Mouse (Mus musculus) stomach, postnatal 0 days (tissue): Measurements from ENCODE around the gene Grin2a. TPM values are rescaled to one million over a fixed set of nuclear protein-coding genes. Genes with fewer than 3 reads are reported as not detected.

Experiments used
- ATAC-seq: fragments of 200-750 bp; cut with Nextera tagmentation; 2 replicates; pipeline ENCODE4 v1.8.0; 2017; ENCODE audit not compliant: low FRiP score, low TSS enrichment
- DNase-seq: peaks from one replicate; pipeline ENCODE4 v3.0.0-alpha.2; 2016; ENCODE audit warnings: low spot score
- H3K27ac ChIP-seq: fragments of 300-500 bp; sonication (generic); replicated peaks from 2 replicates; pipeline ENCODE4 v1.5.1; 2014; ENCODE audit warnings: mild to moderate bottlenecking, control low read depth
- H3K27me3 ChIP-seq: fragments of 300-500 bp; sonication (generic); 2 replicates; pipeline ENCODE4 v1.6.1; 2014; ENCODE audit warnings: low read length; ENCODE audit not compliant: control insufficient read depth, insufficient read depth
- H3K36me3 ChIP-seq: fragments of 300-500 bp; sonication (generic); 2 replicates; pipeline ENCODE4 v1.6.1; 2014; ENCODE audit warnings: low read length, mixed read lengths; ENCODE audit not compliant: control insufficient read depth, insufficient read depth
- H3K4me1 ChIP-seq: fragments of 300-500 bp; sonication (generic); replicated peaks from 2 replicates; pipeline ENCODE4 v1.6.1; 2014; ENCODE audit warnings: antibody characterized with exemption; ENCODE audit not compliant: control insufficient read depth, insufficient read depth
- H3K4me2 ChIP-seq: fragments of 300-500 bp; sonication (generic); replicated peaks from 2 replicates; pipeline ENCODE4 v1.6.1; 2014; ENCODE audit warnings: low read depth, mild to moderate bottlenecking, control low read depth, moderate library complexity
- H3K4me3 ChIP-seq: fragments of 300-500 bp; sonication (generic); 2 replicates; pipeline ENCODE4 v1.5.1; 2014; ENCODE audit warnings: low read depth, low read length, control low read depth
- H3K9ac ChIP-seq: fragments of 300-500 bp; sonication (generic); 2 replicates; pipeline ENCODE4 v1.6.1; 2014; ENCODE audit warnings: mild to moderate bottlenecking, low read length, control low read depth, mixed read lengths
- H3K9me3 ChIP-seq: fragments of 300-500 bp; sonication (generic); 2 replicates; pipeline ENCODE4 v1.6.1; 2016; ENCODE audit warnings: low read length; ENCODE audit not compliant: control insufficient read depth
- CTCF ChIP-seq: IDR thresholded peaks from 2 replicates; pipeline ENCODE4 v1.5.1; 2016; ENCODE audit warnings: antibody characterized with exemption, low read depth, mild to moderate bottlenecking, moderate library complexity
- EP300 ChIP-seq: optimal IDR thresholded peaks from 2 replicates; pipeline ENCODE3; 2016; ENCODE audit warnings: antibody characterized with exemption
- WGBS: fragments of 180-500 bp; shearing (Covaris S2); extraction: QIAGEN DNeasy Blood & Tissue Kit; methylation state at CpG from one replicate; pipeline ENCODE4 v1.1.7; 2014; 5-methylcytosine and 5-hydroxymethylcytosine counted together
- polyA plus RNA-seq: library from polyadenylated mRNA; unstranded; fragments of >200 nt; fragmentation: Nextera tagmentation; extraction: Ambion mirVana; gene quantifications from 2 replicates; pipeline ENCODE4 v1.2.1, GENCODE M21; 2015

The Grin2a gene
- polyA plus RNA-seq, result 0.02 TPM in 1 of 2 replicates, not detected in the other

GRCm38 (mm10) chr16:9994951-9995813 is at the start of gene Grin2a:
Grin2a (minus strand) TSS chr16:9995560.
- no peak within 1 kb of the TSS for H3K4me3 ChIP-seq
- WGBS, result 1% methylated on average over 66 of the region's 69 CpGs

GRCm38 (mm10) chr16:10035582-10036215 is 40.3 kb upstream of the Grin2a start:
- Histone ChIP-seq H3K36me3 (no peaks in the 10 kb centered on the region), H3K27ac (no peak overlapping the region), H3K27me3 (no peaks in the 10 kb centered on the region), H3K4me1 (no peaks in the 10 kb centered on the region), H3K4me2 (no peak overlapping the region), H3K4me3 (no peak overlapping the region), H3K9ac (no peak overlapping the region), H3K9me3 (no peaks in the 10 kb centered on the region)
- no peak for DNase-seq
- TF ChIP-seq CTCF, result no peak
- no peak for TF ChIP-seq EP300
- 61% methylated on average over 7 of the region's 7 CpGs for WGBS
- no peak for ATAC-seq

More at GRCm38 (mm10) chr16:9994951-9995813, at the start of gene Grin2a:
- H3K9me3 ChIP-seq, result no peaks in the 10 kb centered on the region
- H3K36me3 ChIP-seq, result no peaks in the 10 kb centered on the region
- no peak for TF ChIP-seq CTCF
- no peak for TF ChIP-seq EP300
- H3K9ac ChIP-seq, result no peak within 1 kb of the TSS
- H3K27ac ChIP-seq, result no peak within 1 kb of the TSS
- H3K27me3 ChIP-seq, result peaks cover 17% of the 10 kb centered on the region; the same call in 1 of the 2 replicates
- ATAC-seq (no peak), DNase-seq (no peak)
- H3K4me2 ChIP-seq, result peak within 1 kb of the TSS; percentile 14; the same call in 1 of the 2 replicates
- no peaks in the 10 kb centered on the region for H3K4me1 ChIP-seq

- no peak overlapping the region for H3K9ac ChIP-seq
- no peak for TF ChIP-seq EP300
- TF ChIP-seq CTCF, result no peak
- H3K9me3 ChIP-seq, result no peaks in the 10 kb centered on the region
- no peaks in the 10 kb centered on the region for H3K36me3 ChIP-seq
- H3K27me3 ChIP-seq, result no peaks in the 10 kb centered on the region
- no peak overlapping the region for H3K4me3 ChIP-seq
- no peak for ATAC-seq
- no peak for DNase-seq
- 67% methylated on average over 4 of the region's 4 CpGs for WGBS
- no peaks in the 10 kb centered on the region for H3K4me1 ChIP-seq
- H3K27ac ChIP-seq, result no peak overlapping the region
- no peak overlapping the region for H3K4me2 ChIP-seq
Observed at GRCm38 (mm10) chr16:10033416-10033979, 38.1 kb upstream of the Grin2a start.

- H3K4me3 ChIP-seq, result no peak overlapping the region
- ATAC-seq (no peak), DNase-seq (no peak)
- H3K27ac ChIP-seq, result no peak overlapping the region
- H3K27me3 ChIP-seq, result no peaks in the 10 kb centered on the region
- TF ChIP-seq CTCF (no peak), EP300 (no peak)
- no peaks in the 10 kb centered on the region for H3K36me3 ChIP-seq
- no peak overlapping the region for H3K9ac ChIP-seq
- H3K9me3 ChIP-seq, result no peaks in the 10 kb centered on the region
- H3K4me1 ChIP-seq, result no peaks in the 10 kb centered on the region
- no peak overlapping the region for H3K4me2 ChIP-seq
Observed at GRCm38 (mm10) chr16:10031891-10032290, 36.5 kb upstream of the Grin2a start.

GRCm38 (mm10) chr16:10026741-10027140 is 31.4 kb upstream of the Grin2a start:
- Histone ChIP-seq H3K4me1 (no peaks in the 10 kb centered on the region), H3K4me3 (no peak overlapping the region), H3K36me3 (no peaks in the 10 kb centered on the region), H3K9me3 (no peaks in the 10 kb centered on the region), H3K27me3 (no peaks in the 10 kb centered on the region), H3K9ac (no peak overlapping the region), H3K27ac (no peak overlapping the region), H3K4me2 (no peak overlapping the region)
- no peak for TF ChIP-seq CTCF
- TF ChIP-seq EP300, result no peak
- ATAC-seq (no peak), DNase-seq (no peak)
- WGBS, result 72% methylated on average over 6 of the region's 6 CpGs
